Mouse (Mus musculus) colon, adult 2 months (tissue): ENCODE data around the gene Olfr888. TPM values are rescaled to one million over a fixed set of nuclear protein-coding genes. Genes with fewer than 3 reads are reported as not detected.

Source experiments
- polyA plus RNA-seq: library from polyadenylated mRNA; depleted of rRNA; stranded (reverse); fragments of >200 nt; gene quantifications from 2 replicates; pipeline ENCODE4 v1.2.3, GENCODE M21; 2012; rRNA removed

Olfr888 gene
- polyA plus RNA-seq: not detected in 2 replicates

GRCm38 (mm10) chr9:38107828-38108227, at the start of gene Olfr888:
Gene Olfr888, plus strand, starts transcription at chr9:38108128.

GRCm38 (mm10) chr9:38061022-38061421, 46.9 kb upstream of the Olfr888 start, which contains the start of gene Olfr885:
Gene Olfr885, plus strand, starts transcription at chr9:38061322.

GRCm38 (mm10) chr9:38083772-38084171, 24.2 kb upstream of the Olfr888 start, which contains the start of gene Olfr887:
Gene Olfr887, plus strand, starts transcription at chr9:38084072.

GRCm38 (mm10) chr9:38114898-38115297, 7.0 kb downstream of the Olfr888 start, which contains the start of gene Olfr889:
Gene Olfr889, plus strand, starts transcription at chr9:38115198.

GRCm38 (mm10) chr9:38142217-38142616, 34.3 kb downstream of the Olfr888 start, which contains the start of gene Olfr890:
Gene Olfr890, plus strand, starts transcription at chr9:38142517.

Other genes with a start within 250 kb of the Olfr888 start
- gene Olfr145, start 211.4 kb upstream of the Olfr888 start, polyA plus RNA-seq: not detected in 2 replicates
- gene Olfr878, start 190.3 kb upstream of the Olfr888 start, polyA plus RNA-seq: not detected in 2 replicates
- gene Olfr881, start 116.3 kb upstream of the Olfr888 start, polyA plus RNA-seq: not detected in 2 replicates
- not detected in 2 replicates for gene Olfr883, start 82.3 kb upstream of the Olfr888 start, polyA plus RNA-seq
- not detected in 2 replicates for gene Olfr884, start 61.6 kb upstream of the Olfr888 start, polyA plus RNA-seq
- not detected in 2 replicates for gene Olfr885, start 46.8 kb upstream of the Olfr888 start, polyA plus RNA-seq
- gene Olfr887, start 24.1 kb upstream of the Olfr888 start, polyA plus RNA-seq: not detected in 2 replicates
- gene Olfr889, start 7.1 kb downstream of the Olfr888 start, polyA plus RNA-seq: not detected in 2 replicates
- not detected in 2 replicates for gene Olfr890, start 34.4 kb downstream of the Olfr888 start, polyA plus RNA-seq
- gene Olfr891, start 72.7 kb downstream of the Olfr888 start, polyA plus RNA-seq: not detected in 2 replicates
- gene Olfr893, start 100.2 kb downstream of the Olfr888 start, polyA plus RNA-seq: not detected in 2 replicates
- gene Olfr894, start 109.9 kb downstream of the Olfr888 start, polyA plus RNA-seq: not detected in 2 replicates
- gene Olfr143, start 144.6 kb downstream of the Olfr888 start, polyA plus RNA-seq: not detected in 2 replicates
- gene Olfr895, start 159.7 kb downstream of the Olfr888 start, polyA plus RNA-seq: not detected in 2 replicates
- not detected in 2 replicates for gene Olfr896-ps1, start 183.0 kb downstream of the Olfr888 start, polyA plus RNA-seq
- not detected in 2 replicates for gene Olfr25, start 220.9 kb downstream of the Olfr888 start, polyA plus RNA-seq
- gene Olfr898, start 240.3 kb downstream of the Olfr888 start, polyA plus RNA-seq: not detected in 2 replicates